Mouse (Mus musculus): ENCODE data around the gene Mta1.

The Mta1 gene

DNA sequence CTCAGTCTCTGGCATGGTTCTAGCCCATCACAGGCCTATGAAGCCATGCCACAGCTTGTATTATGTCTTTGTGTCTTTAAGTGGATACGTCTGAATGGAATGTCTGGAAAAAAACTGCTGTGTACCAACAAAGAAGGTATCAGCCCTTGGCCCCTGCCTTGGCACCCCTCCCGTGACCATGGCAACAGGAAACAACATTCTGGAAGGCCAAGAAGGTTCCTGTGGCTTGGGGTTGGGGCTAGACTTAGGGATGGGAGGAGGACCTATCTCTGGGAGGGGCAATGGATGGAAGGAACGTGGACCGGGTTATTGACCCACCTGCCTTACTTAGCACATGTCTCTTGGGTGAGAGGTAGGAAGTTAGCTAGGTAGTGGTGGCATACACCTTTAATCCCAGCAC, 51.3 kb downstream of the Mta1 start:
- DNase-seq (ENCODE audit: low read depth), result peak; percentile 67

DNA sequence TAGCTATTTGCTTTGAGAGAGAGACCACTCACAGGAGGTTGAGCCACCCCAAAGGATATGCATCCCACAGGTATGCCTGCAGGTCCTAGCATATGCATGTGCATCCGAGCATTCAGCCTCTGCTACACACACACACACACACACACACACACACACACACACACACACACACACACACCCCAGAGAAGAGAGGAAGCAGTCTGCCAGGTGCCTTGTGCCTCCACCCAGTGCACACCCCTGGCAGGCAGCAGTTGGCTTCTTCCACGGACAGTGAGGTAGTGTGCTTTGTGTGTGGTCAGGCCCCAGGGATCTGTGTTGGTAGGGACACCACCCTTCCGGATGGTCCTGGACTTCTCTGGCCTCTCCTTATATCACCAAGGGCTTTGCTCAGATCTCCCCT, 51.8 kb downstream of the Mta1 start:
- peak; percentile 59 for DNase-seq (ENCODE audit: low read depth)

DNA sequence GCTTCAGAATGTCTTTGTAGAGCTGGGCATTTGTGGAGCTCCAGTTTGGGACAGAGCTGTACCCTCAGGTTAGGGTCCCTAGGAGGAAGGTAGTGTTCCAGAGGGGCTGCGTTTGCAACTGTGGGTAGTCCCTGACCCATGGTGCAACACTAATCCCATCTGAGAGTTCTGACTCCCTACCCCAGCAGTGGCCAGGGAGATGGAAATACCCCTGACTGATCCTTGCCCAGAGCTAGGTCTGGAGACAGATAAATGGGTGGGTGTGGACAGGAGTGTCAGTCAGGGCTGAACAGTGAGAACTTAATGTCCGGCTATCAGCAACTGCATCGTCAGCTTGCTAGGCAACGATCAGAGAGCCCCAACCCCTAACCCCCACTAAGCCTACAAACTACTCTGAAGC, 52.5 kb downstream of the Mta1 start:
- no peak for DNase-seq (ENCODE audit: low read depth)

DNA sequence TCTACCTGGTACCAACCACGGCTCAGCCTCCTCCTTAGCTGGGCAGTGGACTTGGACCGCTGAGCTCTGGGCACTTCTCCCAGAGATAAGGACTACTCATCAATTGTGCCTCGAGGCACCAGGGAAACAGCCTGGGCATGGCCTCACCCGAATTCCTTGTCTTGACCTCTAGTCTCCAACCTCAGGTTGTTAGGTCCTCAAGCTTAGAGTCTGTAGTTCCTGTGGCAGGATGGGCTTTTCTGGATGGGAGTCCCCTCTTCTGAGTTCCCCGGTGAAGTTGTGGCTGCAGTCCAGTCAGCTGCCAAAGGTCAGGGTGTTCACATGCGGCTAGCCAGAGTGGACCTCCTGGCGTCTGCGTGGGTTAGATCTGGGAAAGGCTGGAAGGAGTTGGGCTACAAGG, 53.0 kb downstream of the Mta1 start:
- DNase-seq (ENCODE audit: low read depth), result peak; percentile 47

DNA sequence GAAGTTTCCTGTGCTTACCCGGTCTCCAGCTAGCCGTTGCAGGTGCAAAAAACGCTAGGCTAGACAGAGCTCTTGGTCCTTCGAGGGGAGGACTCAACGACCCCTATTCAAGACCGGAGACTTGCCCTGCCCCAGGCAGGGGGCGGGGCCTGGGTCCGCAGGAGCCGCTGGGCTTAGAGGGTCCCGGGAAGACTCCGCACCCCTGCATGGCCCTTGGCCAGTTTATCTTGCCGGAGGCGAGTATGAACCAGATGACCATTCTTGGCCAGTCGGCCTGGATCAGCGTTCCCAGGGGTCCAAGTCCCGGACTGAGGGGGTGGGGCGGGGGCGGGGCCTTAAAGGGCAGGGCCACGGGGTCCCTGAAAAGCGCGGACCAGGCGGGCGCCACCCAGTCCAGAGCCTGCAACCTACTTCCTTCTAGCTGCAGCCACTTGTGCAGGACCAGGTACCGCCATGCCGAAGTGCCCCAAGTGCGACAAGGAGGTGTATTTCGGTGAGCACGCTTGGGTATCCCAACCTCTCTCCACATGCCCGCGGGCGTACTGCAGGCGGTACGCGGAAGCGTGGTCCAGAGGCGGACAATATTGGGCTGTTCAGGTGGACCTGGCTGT, 53.7 kb downstream of the Mta1 start:
- peak; percentile 78 for DNase-seq (ENCODE audit: low read depth)

DNA sequence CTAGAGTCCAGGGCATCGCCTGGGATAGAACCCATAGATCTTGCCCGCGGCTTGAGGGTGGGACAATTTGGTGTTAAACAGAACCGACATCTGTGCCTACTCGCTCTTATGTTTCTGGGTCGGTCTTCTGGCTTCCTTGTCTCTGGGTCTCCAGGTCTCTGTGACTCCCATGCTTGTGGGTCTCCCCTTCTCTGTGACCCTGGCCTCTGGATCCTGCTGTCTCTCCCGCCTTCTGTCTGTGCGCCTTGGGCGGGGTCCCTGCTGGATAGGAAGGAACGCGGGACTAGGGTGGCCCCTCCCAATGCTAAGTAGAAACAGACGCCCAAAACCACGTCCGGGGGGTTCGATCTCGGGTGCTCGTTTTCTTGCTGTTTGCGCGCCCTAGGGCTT, 54.2 kb downstream of the Mta1 start:
- DNase-seq (ENCODE audit: low read depth), result peak; percentile 88

DNA sequence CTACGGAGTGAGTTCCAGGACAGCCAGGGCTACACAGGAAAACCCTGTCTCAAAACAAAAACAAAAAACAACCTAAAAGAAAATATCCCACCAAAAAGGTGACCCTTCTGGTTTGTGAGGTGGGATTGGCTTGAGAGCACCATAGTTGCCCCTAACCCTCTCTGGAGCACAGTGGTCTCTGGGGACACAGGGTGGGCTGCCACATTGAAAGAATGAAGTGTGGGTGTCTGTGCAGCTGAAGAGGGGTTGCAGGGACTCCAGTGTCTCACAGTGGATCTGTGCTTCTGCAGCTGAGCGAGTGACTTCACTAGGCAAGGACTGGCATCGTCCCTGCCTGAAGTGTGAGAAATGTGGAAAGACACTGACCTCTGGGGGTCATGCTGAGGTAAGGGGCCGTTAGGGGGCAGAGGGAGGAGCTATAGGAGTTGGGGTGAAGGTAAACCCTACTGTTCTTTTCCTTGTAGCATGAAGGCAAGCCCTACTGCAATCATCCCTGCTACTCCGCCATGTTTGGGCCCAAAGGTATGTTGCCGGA, 55.0 kb downstream of the Mta1 start:
- peak; percentile 59 for DNase-seq (ENCODE audit: low read depth)

DNA sequence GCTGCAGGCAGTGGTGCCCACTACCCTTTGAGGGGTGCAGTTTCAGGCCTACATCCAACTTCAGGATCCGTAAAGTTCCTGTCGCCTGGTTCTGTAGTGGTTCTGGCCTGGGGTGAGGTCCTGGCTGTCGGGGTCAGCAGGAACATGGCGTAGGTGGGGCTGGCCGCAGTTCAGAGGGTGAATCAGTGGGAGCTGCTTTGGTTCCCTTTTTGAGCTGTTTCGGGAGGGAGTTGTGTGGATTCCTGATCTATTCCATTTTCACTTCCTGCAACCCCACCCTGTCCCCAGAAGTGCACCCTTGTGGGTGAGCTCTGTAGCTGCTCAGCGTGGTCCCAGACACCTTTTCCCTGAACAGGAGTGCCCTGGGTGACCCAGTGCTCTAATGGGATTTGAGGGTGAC, 55.9 kb downstream of the Mta1 start:
- DNase-seq (ENCODE audit: low read depth), result no peak

DNA sequence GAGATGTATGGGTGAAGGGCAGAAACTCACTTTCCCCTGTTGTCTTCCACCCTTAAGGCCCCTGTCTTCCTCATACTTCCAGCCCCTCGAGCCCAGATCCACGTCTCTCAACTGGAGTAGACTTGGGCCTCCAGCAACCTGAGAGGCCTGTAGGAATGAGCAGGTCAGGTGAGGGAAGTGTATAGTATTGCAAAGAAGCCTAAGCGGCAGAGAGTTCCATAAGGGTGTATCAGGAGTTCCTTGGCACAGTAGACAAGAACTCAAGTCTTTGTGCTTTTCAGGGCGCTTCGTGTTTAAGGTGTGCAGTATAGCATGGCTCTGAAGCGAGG, 56.6 kb downstream of the Mta1 start:
- no peak for DNase-seq (ENCODE audit: low read depth)

DNA sequence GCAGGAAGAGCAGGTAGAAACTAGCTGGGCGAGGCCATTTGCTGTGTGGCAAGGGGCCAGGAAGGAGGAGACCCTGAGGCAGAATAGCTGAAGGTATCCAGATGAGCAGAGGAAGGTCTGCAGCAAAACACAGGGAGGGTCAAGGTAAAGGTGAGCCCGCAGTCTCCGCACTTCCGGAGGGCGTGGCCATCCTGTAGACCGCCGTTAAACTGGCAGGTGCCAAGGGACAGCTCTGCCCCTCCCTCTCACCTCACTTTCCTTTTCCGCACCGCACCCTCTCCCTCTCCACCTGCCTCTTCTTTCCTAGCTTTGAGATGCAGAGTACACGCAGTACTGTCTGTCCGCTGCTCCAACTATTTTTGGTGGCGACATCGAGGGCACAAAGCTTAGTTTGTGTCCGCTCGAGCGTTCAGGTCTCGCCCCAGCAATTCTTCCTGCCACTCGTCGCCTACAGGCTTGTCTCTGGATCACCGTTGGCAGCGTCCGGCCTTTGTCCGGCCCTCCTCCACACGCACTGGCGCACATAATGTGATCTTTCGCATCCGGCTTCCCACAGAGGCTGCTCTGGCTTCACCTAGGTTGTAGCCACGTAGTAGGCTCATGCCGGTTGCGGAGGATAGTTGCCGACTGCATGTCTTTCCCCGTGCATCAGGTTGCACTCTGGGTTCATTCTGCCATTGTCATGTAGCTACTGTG, 57.1 kb downstream of the Mta1 start:
- DNase-seq (ENCODE audit: low read depth), result peak; percentile 88

DNA sequence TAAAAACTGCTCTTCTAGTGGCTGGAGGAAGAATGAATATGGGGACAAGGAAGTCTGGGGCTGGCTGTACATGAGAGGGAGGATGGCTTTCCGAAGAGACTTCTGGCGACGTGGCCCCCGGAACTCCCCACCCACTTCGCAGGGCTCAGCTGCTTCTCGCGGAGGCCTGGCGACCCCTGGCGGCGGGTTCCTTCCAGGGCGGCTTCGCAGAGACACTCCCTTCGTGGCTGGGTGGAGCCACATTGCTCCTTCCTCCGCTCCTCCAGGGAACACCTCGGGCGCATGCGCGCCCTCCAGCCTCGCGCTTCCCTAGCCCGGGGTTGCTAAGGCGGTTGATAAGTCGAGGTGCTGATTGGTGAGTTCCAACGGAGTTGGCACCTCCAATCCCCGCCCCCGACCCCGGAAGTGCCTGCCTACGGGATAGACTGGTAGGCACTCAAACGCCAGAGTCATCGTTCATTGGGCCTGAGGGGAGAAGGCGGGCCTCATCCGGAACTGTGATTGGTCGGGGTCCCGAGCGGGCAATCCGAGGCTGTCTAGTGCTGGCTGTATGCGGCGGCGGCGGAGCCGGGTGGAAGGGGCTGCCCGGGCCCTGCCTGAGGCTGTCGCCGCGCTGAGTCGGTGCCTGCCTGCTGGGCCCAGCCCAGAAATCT, 57.9 kb downstream of the Mta1 start, which contains the start of gene Tedc1:
TSS of gene Tedc1 (plus strand) at position 535 of the 653 bp plus-strand sequence.
- DNase-seq (ENCODE audit: low read depth), result peak; percentile 99

DNA sequence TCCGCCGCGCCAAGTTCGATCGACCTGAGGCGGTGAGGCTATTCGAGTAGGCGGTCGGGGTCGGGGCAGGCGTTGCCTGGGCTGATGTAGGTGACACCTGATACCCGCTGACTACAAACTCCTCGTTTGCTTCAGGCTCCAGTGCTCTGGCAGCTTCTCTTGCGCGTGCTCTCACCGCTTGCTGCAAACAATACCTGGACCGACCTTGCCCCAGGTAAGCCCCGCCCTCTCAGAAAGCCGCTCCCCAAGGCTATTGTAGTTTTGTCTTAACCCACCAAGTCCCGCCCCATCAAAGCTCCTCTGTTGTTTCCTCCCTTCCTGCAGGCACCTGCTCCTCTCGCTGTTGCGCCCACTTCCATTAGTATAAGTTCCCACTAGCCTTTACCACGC, 58.5 kb downstream of the Mta1 start:
- peak; percentile 81 for DNase-seq (ENCODE audit: low read depth)

DNA sequence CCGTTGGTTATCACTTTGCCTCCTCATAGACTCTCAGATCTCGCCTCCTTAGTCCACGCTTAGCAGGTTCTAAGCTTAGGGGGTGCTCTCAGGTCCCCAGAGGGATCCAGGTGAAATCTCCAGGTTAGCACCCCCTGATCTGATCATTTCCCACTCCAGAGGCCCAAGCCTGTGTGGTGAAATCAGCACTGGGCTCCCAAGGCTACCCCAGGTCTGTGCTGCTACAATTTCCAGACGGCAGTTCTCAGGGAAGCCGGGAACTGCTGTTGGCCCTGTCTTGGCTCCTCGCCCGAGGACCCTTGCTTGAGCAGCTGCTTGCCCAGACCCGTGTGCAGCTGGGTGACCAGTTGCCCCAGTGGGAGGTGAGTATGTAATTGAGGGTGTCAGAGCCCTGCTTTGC, 58.9 kb downstream of the Mta1 start:
- DNase-seq (ENCODE audit: low read depth), result no peak

DNA sequence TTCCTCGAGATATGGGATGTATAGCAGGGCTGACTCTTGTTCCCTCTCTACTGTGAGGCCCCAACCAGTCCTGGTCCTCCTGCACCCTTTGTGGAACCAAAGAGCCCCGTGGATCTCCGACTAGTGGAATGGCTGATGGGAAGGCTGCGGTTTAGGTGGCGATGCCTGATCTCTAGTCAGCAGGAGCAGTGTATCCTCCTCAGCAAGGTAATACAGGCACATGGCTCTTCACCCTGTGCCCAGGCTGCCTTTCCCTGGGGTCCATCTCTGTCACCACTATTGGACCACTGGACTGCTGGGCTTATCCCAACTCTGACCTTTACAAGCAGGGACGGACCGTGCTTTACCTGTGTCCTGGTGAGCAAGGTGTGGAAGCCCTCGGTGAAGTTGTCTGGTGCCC, 59.4 kb downstream of the Mta1 start:
- DNase-seq (ENCODE audit: low read depth), result no peak

DNA sequence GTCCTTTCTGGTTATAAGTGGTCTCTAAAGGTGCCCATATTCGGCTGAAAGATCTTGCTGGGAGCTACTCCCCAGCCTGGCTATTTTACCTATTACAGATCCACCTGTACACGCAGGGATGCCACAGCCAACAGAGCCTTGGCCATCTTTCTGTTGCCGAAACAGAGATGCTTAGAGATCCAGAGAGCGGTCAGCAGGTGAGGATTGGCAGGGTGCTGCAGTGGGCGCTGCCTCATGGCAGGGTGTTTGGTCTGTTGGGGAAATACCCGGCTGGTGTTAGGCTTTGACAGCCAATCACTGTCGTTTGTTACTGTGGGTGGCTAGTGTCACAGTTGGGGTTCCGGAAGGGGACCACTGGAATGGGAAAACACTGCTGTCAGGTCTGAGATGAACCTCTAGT, 59.9 kb downstream of the Mta1 start:
- DNase-seq (ENCODE audit: low read depth), result no peak

DNA sequence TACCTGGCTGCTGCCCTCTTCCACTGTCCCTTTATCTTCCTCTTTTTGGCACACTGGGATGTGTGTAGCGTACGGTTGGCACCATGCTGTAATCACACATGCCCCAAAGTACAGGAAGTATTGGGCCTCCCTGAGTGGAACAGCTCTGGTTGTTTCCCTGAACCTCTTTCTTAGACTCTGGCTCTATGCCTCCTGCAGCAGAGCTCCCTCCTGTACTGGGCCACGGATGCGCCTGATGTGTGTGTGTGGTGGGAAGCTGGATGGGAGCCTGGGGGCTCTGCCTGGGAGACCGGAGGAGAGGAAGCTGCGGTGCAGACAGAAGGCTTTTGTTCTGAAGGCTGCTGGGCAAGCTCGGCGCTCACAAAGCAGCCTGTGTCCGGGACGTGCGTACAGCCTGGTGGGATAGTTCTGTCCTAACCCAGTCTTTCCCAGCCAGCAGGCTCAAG, 65.5 kb downstream of the Mta1 start:
- DNase-seq (ENCODE audit: low read depth), result no peak

DNA sequence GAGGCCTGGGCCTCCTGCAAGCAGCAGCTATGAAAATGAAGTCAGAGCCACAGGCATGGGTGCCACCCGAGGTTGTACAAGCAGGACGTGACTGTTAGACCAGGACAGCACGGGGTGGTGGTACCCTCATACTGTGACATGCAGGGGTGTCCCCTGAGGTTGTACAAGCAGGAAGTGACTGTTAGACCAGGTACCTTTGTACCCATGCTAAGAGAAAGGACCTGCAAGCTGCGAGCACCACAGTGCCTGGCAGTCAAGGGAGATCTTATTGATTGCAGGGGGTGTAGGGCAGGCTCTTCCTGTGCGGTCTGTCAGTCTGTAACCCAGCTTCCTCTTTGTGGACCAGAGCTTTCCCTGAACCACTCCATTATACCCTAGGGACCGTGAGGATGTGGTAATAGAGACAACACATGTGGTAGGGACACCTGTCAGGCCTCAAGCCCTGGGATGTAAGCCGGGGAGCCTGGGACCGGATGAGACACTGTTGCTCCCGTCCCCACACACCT, 70.0 kb downstream of the Mta1 start:
- peak; percentile 79 for DNase-seq (ENCODE audit: low read depth)

DNA sequence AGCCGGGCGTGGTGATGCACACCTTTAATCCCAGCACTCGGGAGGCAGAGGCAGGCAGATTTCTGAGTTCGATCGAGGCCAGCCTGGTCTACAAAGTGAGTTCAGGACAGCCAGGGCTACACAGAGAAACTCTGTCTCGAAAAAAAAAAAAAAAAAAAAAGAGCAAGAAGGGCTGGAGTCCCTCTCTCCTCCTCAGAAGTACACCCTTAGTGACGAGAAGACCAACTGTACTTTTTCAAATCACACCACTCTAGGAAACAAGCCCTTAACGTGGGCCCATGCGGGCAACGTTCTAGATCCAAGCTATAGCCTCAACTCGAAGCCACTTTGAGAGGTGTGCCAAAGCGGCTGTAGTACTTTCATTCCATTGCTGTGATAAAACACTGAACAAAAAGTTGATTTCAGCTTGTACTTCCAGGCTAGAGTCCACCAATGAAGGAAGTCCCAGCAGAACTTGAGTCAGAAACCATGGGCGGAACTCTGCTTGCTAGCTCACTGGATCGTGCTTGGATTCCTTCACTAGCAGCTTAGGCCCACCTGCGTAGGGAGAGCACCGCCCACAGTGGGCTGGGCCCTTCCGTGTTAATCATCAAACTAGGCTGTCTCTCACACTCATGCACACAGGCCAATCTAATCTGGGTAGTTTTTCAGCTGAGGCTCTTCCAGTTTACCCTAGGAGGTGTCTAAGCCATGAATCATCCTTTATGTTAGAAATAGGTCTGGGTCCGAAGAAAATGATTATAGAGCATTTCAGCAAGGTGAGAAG, 79.1 kb downstream of the Mta1 start:
- DNase-seq (ENCODE audit: low read depth), result no peak

DNA sequence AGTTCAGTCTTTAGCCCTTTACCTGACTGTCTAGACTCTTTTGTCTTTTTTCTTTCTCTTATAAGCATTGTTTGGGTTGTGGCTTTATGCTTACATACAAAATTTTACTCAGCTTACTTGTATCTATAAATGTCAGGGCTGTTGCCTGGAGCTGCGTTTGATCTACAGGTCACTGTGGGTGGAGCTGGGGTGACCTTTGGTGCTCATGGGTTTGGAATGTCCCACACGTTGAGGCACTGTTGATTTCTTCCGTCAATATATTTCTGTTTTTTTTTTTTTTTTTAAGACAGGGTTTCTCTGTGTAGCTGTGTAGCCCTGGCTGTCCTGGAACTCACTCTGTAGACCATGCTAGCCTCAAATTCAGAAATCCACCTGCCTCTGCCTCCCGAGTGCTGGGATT, 82.9 kb downstream of the Mta1 start:
- DNase-seq (ENCODE audit: low read depth), result no peak

DNA sequence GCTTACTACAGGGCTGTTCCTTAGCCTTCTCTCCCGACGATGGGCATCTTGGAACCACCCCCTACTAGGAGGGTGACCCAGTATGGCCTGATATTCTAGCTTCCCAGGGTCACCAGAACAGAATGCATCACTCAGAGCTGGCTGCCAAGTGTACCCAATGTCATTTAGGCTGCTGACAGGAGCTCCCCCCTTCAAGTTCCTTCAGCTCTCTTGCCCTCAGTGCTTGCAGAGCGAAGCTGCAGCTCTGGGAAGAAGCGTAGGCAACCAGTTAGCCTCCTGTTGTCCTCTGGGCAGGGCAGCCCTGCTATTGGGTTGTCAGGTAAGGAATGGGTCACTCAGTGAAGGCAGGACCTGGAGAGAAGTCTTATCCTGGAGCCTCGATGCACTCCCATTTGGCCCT, 86.9 kb downstream of the Mta1 start:
- no peak for DNase-seq (ENCODE audit: low read depth)

DNA sequence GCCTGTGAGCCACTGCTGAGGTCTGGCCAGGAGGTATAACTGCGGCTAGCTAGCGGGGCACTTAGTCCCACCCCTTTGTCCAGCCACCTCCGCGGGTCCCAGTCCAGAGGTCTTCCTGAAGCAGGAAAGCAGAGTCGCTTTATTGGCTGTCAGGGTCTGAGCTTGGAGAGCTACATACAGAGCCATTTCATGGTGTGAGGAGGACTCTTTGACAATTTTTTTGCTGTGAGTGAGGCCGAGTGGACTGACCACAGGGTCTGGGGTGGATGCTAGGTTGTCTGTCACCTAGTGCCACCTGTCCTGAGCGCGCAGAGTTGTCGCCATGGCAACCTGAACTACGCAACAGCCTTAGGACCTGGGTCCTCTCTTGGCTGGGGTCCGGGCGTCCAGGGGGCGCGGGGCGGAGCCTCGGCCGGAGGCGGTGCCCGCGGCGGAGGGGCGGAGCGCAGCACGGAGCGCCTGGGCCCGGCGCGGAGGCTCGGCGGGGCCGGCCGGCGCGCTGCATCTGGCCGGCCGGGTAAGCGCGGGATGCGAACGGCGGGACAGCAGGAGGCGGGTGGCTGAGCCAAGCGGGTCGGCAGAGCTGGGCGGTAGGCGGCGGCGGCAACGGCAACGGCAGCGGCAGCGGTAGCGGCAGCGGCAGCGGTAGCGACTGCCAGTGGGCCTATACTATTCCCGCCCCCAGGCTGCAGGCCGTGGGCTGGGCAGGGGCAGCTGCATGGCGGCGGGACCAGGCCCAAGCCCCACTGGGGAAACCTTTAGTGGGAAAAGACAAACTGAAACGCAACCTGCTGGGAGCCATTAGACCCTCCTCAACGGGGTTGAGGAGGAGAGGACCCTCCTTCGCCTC, 87.6 kb downstream of the Mta1 start, which contains the start of gene Tmem121:
TSS of gene Tmem121 (plus strand) at position 489 of the 850 bp plus-strand sequence.
- peak; percentile 39 for DNase-seq (ENCODE audit: low read depth)

Measured in induced T-regulatory cell, adult 2 months (primary cell).